In the genomic region with DNA sequence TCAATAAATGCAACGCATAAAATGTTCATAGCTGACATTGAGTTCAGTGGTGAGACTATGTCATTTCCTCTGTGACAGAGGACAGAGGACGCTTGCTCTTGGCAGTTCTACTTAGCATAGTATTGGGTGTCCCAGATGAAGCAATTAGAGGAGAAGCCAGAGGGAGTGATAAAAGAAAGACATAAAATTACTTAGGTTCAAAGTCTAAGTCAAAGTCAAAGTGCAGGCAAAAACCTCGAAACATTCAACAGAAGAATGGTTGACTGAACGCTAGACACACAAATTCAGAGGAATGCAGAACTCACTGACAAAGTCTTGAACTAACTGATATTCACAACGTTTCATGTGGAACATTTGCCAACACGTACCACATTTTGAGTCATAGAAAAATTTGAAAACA, we compare ENCODE assay signal across 24 mouse cellular contexts. TPM values are rescaled to one million over a fixed set of nuclear protein-coding genes. Genes with fewer than 3 reads are reported as not detected.
"Had no signal": no experiment of that assay in that cellular context is flagged by ENCODE, and none has a peak within 500 bp of the region (broad histone marks: within the 10 kb centered on the region; RNA-seq: fewer than 3 reads in every experiment).

No protein-coding gene starts in this region.

- DNase-seq: lung, adult 18-20 months; lung, postnatal 10 days; lung, postnatal 4 days; midbrain, embryonic 14.5 days; retina, postnatal 1 day; right cerebral cortex, adult 18-20 months; right cerebral cortex, postnatal 25 days; right cerebral cortex, postnatal 4 days; spleen, adult 18-20 months; thymus, adult 18-20 months; thymus, postnatal 14 days; thymus, postnatal 36 days had no signal

- H3K9ac ChIP-seq: lung, embryonic 14.5 days; midbrain, embryonic 12.5 days; neural tube, embryonic 12.5 days had no signal

- H3K9me3 ChIP-seq: midbrain, embryonic 10.5 days; midbrain, embryonic 12.5 days; neural tube, embryonic 12.5 days had no signal

- H3K36me3 ChIP-seq: midbrain, embryonic 10.5 days; midbrain, embryonic 12.5 days; neural tube, embryonic 12.5 days had no signal

- H3K4me3 ChIP-seq: midbrain, embryonic 10.5 days; midbrain, embryonic 12.5 days; myocyte; neural tube, embryonic 12.5 days had no signal

- H3K4me2 ChIP-seq: lung, embryonic 14.5 days; midbrain, embryonic 12.5 days; neural tube, embryonic 12.5 days had no signal

- H3K27ac ChIP-seq: midbrain, embryonic 10.5 days; midbrain, embryonic 12.5 days; neural tube, embryonic 12.5 days had no signal

- ATAC-seq: midbrain, embryonic 16.5 days had no signal

- H3K27me3 ChIP-seq: midbrain, embryonic 12.5 days; neural tube, embryonic 12.5 days had no signal

- H3K4me1 ChIP-seq: midbrain, embryonic 10.5 days; midbrain, embryonic 12.5 days; neural tube, embryonic 12.5 days had no signal

RNA-seq across cellular contexts. Expression of a gene that starts 27.1 kb away (rescaled TPM):
- total RNA-seq: megakaryocyte, adult 5-6 weeks; megakaryocyte-erythroid progenitor cell, adult 5-6 weeks had no signal
- polyA plus RNA-seq: lung, embryonic 14.5 days; lung, embryonic 16.5 days; midbrain, embryonic 10.5 days; midbrain, embryonic 12.5 days; midbrain, embryonic 14.5 days; midbrain, embryonic 16.5 days; myocyte; neural tube, embryonic 12.5 days; neural tube, embryonic 14.5 days; stomach, embryonic 14.5 days; stomach, embryonic 16.5 days had no signal
